Mouse (Mus musculus) liver, postnatal 0 days (tissue): ENCODE data around the gene Dcaf5. TPM values are rescaled to one million over a fixed set of nuclear protein-coding genes. Genes with fewer than 3 reads are reported as not detected.

Source experiments
- ATAC-seq: fragments of 200-750 bp; cut with Nextera tagmentation; 2 replicates; pipeline ENCODE4 v1.8.0; 2017; ENCODE audit warnings: mild to moderate bottlenecking, moderate library complexity
- DNase-seq: peaks from one replicate; pipeline ENCODE4 v3.0.0-alpha.2; 2016
- H3K27ac ChIP-seq: fragments of 300-500 bp; sonication (generic); 2 replicates; pipeline ENCODE4 v1.5.1; 2014; ENCODE audit warnings: antibody characterized with exemption, moderate library complexity, mild to moderate bottlenecking, low read depth
- H3K27me3 ChIP-seq: fragments of 300-500 bp; sonication (generic); 2 replicates; pipeline ENCODE4 v1.6.1; 2014; ENCODE audit warnings: low read length, control low read depth, mixed read lengths; ENCODE audit not compliant: insufficient read depth
- H3K36me3 ChIP-seq: fragments of 300-500 bp; sonication (generic); replicated peaks from 2 replicates; pipeline ENCODE4 v1.6.1; 2014; ENCODE audit warnings: mild to moderate bottlenecking, control low read depth, low read length, moderate library complexity, mixed read lengths; ENCODE audit not compliant: insufficient read depth
- H3K4me1 ChIP-seq: fragments of 300-500 bp; sonication (generic); 2 replicates; pipeline ENCODE4 v1.6.1; 2014; ENCODE audit warnings: antibody characterized with exemption, mild to moderate bottlenecking, control low read depth; ENCODE audit not compliant: insufficient read depth
- H3K4me2 ChIP-seq: fragments of 300-500 bp; sonication (generic); 2 replicates; pipeline ENCODE4 v1.6.1; 2014; ENCODE audit warnings: low read depth, mild to moderate bottlenecking, low read length, moderate library complexity, mixed read lengths
- H3K4me3 ChIP-seq: fragments of 300-500 bp; sonication (generic); 2 replicates; pipeline ENCODE4 v1.5.1; 2014; ENCODE audit warnings: low read depth, low read length
- H3K9ac ChIP-seq: fragments of 300-500 bp; sonication (generic); replicated peaks from 2 replicates; pipeline ENCODE4 v1.6.1; 2014; ENCODE audit warnings: mild to moderate bottlenecking, moderate library complexity
- H3K9me3 ChIP-seq: fragments of 300-500 bp; sonication (generic); 2 replicates; pipeline ENCODE4 v1.6.1; 2016; ENCODE audit warnings: mild to moderate bottlenecking, control low read depth, low read length, mixed read lengths
- CTCF ChIP-seq: sonication (generic); IDR thresholded peaks from 2 replicates; pipeline ENCODE4 v1.5.1; 2016; ENCODE audit warnings: antibody characterized with exemption, low read depth
- EP300 ChIP-seq: IDR thresholded peaks from 2 replicates; pipeline ENCODE4 v1.6.1; 2016; ENCODE audit warnings: antibody characterized with exemption, low read depth, mild to moderate bottlenecking
- whole genome bisulfite sequencing: fragments of 180-500 bp; shearing (Covaris S2); extraction: QIAGEN DNeasy Blood & Tissue Kit; methylation state at CpG from one replicate; pipeline ENCODE4 v1.1.7; 2014; ENCODE audit not compliant: insufficient replicate concordance; 5-methylcytosine and 5-hydroxymethylcytosine counted together
- polyA plus RNA-seq: library from polyadenylated mRNA; unstranded; fragments of >200 nt; fragmentation: Nextera tagmentation; extraction: Ambion mirVana; gene quantifications from 2 replicates; pipeline ENCODE4 v1.2.1, GENCODE M21; 2015

Gene Dcaf5
- 3.3 and 3.9 TPM in 2 replicates for polyA plus RNA-seq

GRCm38 (mm10) chr12:80436336-80436976 lies at the start of gene Dcaf5:
Gene Dcaf5 (minus strand): TSS chr12:80436601.
- Histone ChIP-seq H3K36me3 (no peaks in the 10 kb centered on the region; the same call in 1 of the 2 replicates), H3K4me3 (peak within 1 kb of the TSS; percentile 86), H3K4me1 (peaks cover 18% of the 10 kb centered on the region), H3K27me3 (no peaks in the 10 kb centered on the region), H3K4me2 (peak within 1 kb of the TSS; percentile 94), H3K9me3 (no peaks in the 10 kb centered on the region), H3K9ac (peak within 1 kb of the TSS; percentile 89), H3K27ac (peak within 1 kb of the TSS; percentile 95)
- peak; percentile 88 for DNase-seq
- WGBS: under 1% methylated on average over 60 of the region's 79 CpGs
- TF ChIP-seq EP300 (no peak), CTCF (no peak)
- ATAC-seq: peak; percentile 61

- TF ChIP-seq CTCF: 0 out of 2 replicates have a peak, but pooled peaks have one; percentile 13
- TF ChIP-seq EP300: no peak
- H3K9me3 ChIP-seq: no peaks in the 10 kb centered on the region
- no peak overlapping the region for H3K4me3 ChIP-seq
- DNase-seq (no peak), ATAC-seq (no peak)
- H3K27me3 ChIP-seq: no peaks in the 10 kb centered on the region
- no peak overlapping the region for H3K4me2 ChIP-seq
- peaks cover 2% of the 10 kb centered on the region; the same call in 1 of the 2 replicates for H3K36me3 ChIP-seq
- WGBS: 68% methylated on average over 3 of the region's 3 CpGs
- no peak overlapping the region for H3K27ac ChIP-seq
- no peak overlapping the region for H3K9ac ChIP-seq
- H3K4me1 ChIP-seq: no peaks in the 10 kb centered on the region
Observed at GRCm38 (mm10) chr12:80483397-80483796, 47.0 kb upstream of the Dcaf5 start.

- ATAC-seq (no peak), DNase-seq (no peak)
- no peaks in the 10 kb centered on the region for H3K9me3 ChIP-seq
- no peak overlapping the region for H3K27ac ChIP-seq
- H3K4me1 ChIP-seq: no peaks in the 10 kb centered on the region
- H3K36me3 ChIP-seq: no peaks in the 10 kb centered on the region; the same call in 1 of the 2 replicates
- TF ChIP-seq EP300 (no peak), CTCF (no peak)
- H3K4me3 ChIP-seq: no peak overlapping the region
- no peak overlapping the region for H3K9ac ChIP-seq
- no peak overlapping the region for H3K4me2 ChIP-seq
- WGBS: 85% methylated on average over 3 of the region's 3 CpGs
- H3K27me3 ChIP-seq: no peaks in the 10 kb centered on the region
Observed at GRCm38 (mm10) chr12:80479986-80480385, 43.6 kb upstream of the Dcaf5 start.

- ATAC-seq (no peak), DNase-seq (no peak)
- no peak overlapping the region for H3K4me2 ChIP-seq
- H3K36me3 ChIP-seq: no peaks in the 10 kb centered on the region
- H3K9me3 ChIP-seq: no peaks in the 10 kb centered on the region
- no peak overlapping the region for H3K27ac ChIP-seq
- WGBS: 65% methylated on average over 3 of the region's 3 CpGs
- H3K27me3 ChIP-seq: no peaks in the 10 kb centered on the region
- no peak for TF ChIP-seq CTCF
- no peak for TF ChIP-seq EP300
- no peak overlapping the region for H3K4me3 ChIP-seq
- H3K4me1 ChIP-seq: no peaks in the 10 kb centered on the region
- H3K9ac ChIP-seq: no peak overlapping the region
Observed at GRCm38 (mm10) chr12:80473731-80474130, 37.3 kb upstream of the Dcaf5 start.

- H3K4me2 ChIP-seq: no peak overlapping the region
- TF ChIP-seq CTCF (no peak), EP300 (no peak)
- H3K27me3 ChIP-seq: no peaks in the 10 kb centered on the region
- H3K36me3 ChIP-seq: no peaks in the 10 kb centered on the region
- no peaks in the 10 kb centered on the region for H3K9me3 ChIP-seq
- H3K27ac ChIP-seq: no peak overlapping the region
- no peak overlapping the region for H3K4me3 ChIP-seq
- WGBS: 67% methylated on average over 4 of the region's 4 CpGs
- ATAC-seq (no peak), DNase-seq (no peak)
- H3K9ac ChIP-seq: no peak overlapping the region
- H3K4me1 ChIP-seq: no peaks in the 10 kb centered on the region
Observed at GRCm38 (mm10) chr12:80471926-80472325, 35.5 kb upstream of the Dcaf5 start.

- Histone ChIP-seq H3K4me1 (no peaks in the 10 kb centered on the region), H3K4me3 (no peak overlapping the region), H3K9me3 (no peaks in the 10 kb centered on the region), H3K9ac (no peak overlapping the region), H3K4me2 (no peak overlapping the region), H3K27me3 (no peaks in the 10 kb centered on the region), H3K27ac (no peak overlapping the region), H3K36me3 (no peaks in the 10 kb centered on the region)
- no peak for DNase-seq
- no peak for TF ChIP-seq CTCF
- TF ChIP-seq EP300: no peak
- ATAC-seq: no peak
- WGBS: 87% methylated on average over 2 of the region's 2 CpGs
Observed at GRCm38 (mm10) chr12:80470206-80470605, 33.8 kb upstream of the Dcaf5 start.
